Mouse (Mus musculus): ENCODE measurements around the gene Olfr612. TPM values are rescaled to one million over a fixed set of nuclear protein-coding genes. Genes with fewer than 3 reads are reported as not detected.
"Not testable (repeated sequence)": the region's sequence is repeated elsewhere in the genome, so short reads cannot be mapped to it uniquely, and the experiment has no call there.

Gene Olfr612
- not detected for total RNA-seq (2021)
- long read RNA-seq, experiment 1 = 0 reads
- long read RNA-seq, experiment 2 = 0 reads

DNA sequence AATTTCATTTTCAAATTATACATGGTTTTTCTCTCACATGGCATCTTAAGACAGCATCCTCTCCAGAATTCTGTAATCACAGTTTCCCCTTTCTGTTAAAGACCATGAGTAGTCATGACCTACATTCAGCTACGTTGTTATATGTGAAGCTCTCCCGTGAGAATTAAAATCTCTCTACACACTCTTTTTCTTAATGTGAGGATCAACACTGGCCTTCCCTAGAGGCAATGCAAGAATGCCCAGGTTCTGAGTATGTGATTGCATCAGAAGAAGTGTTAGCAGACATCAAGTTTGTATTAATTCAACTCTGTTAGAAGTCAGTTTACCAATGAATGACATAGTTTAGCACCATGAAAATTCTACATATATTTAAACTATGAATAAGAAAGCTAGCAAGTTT lies at the start of gene Olfr612:
Gene Olfr612, minus strand, starts transcription at position 101 of the 400 bp plus-strand sequence.
- DNase-seq = not testable (repeated sequence)

DNA sequence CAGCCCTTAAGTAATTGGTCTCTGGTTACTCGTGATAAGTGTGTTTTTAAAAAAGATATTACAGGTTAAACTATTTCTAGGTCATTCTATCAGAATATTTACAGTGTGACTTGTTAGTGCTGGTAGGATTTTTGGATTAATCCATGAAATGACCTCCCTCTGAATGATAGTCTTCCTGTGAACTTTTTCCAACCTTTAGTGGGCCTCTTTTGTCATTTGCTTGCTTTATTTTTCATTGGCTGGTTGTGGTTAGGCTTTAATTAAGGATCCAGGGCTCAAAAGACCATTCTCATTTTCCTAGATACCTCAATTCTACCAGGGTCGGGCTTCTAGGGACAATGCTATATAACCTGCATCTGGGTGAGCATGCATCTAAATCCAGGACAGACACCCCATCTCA lies 47.3 kb upstream of the Olfr612 start, which contains the start of gene Olfr618:
Gene Olfr618, plus strand, starts transcription at position 301 of the 400 bp plus-strand sequence.
- DNase-seq = no peak

DNA sequence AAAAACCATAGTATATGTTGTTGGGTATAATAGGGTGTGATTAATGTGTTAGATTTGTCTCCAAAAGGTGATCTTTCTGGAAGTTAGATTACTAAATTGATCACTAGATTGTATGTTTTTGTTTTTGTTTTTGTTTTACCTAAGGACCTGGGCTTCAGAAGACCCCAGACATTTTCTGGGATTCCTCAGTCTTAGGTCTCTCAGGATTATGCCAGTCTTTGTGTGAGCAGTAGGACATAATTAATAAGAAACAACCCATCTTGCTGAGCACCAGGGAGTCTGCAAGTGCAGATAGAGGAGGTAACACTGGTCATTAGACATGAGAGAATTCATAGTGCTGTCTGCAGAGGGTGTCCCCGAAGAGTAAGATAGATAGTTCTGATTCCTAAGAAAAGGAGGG lies 30.2 kb upstream of the Olfr612 start, which contains the start of gene Olfr617:
Gene Olfr617, plus strand, starts transcription at position 301 of the 400 bp plus-strand sequence.
- DNase-seq = no peak

DNA sequence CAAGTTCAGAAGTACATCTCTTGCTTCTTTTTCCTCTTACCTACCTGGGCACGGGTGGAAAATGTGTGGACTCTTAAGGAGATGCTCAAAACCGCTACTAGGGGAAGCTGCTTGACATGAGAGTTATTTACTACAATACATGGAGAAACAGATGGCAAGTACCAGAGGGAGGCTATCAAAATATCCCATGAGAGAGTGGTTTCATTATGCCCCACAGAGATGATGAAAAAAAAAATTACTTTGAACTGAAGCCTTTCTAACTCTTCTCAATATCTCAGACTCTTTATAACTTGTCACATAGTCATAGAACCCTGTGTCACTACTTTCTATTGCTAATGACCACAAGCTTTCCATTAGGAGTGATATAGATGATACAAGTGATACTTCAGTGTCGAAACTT lies 26.5 kb upstream of the Olfr612 start, which contains the start of gene Olfr616:
Gene Olfr616, minus strand, starts transcription at position 101 of the 400 bp plus-strand sequence.
- no peak for DNase-seq

DNA sequence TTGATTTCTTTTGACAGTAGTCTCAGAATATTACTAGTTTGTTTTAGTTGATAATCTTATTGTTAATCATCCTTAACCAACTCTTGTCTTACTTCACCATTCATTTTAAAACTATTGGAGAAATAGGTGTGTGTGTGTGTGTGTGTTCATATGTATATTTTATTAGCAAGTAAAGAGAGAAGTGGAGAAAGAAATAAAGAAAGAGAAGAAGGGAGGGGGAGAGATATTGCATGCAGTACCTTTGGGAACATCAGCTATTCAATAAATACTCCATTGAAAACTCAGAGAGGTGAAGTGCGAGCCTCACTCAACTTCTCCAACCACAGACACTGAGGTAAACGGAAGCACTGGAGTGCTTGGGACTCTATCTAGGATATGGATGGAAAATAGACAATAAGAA lies 13.3 kb upstream of the Olfr612 start, which contains the start of gene Olfr615:
Gene Olfr615, plus strand, starts transcription at position 301 of the 400 bp plus-strand sequence.
- DNase-seq = no peak

DNA sequence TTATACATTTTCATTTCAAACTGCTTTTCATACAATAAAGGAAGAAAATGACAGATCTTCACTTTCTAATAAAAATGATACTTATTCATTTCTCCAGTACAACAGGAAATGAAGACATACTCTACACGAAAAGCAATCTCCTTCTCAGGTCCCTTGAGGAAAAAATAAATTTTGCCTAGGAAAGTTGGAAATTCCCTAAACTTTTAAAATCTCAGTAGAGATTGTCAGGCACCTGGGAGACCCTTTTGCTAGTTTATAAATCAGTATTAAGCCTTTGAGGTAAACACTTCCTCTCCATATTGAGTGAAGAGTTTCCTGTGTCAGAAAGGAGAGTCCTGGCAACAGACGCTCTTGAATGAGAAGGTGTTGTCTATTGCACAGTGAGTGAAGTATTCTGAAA lies 5.3 kb upstream of the Olfr612 start, which contains the start of gene Olfr613:
Gene Olfr613, plus strand, starts transcription at position 301 of the 400 bp plus-strand sequence.
- no peak for DNase-seq

DNA sequence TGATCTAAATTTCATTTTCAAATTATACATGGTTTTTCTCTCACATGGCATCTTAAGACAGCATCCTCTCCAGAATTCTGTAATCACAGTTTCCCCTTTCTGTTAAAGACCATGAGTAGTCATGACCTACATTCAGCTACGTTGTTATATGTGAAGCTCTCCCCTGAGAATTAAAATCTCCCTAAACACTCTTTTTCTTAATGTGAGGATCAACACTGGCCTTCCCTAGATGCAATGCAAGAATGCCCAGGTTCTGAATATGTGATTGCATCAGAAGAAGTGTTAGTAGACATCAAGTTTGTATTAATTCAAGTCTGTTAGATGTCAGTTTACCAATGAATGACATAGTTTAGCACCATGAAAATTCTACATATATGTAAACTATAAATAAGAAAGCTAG lies 21.8 kb downstream of the Olfr612 start, which contains the start of gene Olfr611:
Gene Olfr611, minus strand, starts transcription at position 101 of the 400 bp plus-strand sequence.
- DNase-seq = not testable (repeated sequence)

DNA sequence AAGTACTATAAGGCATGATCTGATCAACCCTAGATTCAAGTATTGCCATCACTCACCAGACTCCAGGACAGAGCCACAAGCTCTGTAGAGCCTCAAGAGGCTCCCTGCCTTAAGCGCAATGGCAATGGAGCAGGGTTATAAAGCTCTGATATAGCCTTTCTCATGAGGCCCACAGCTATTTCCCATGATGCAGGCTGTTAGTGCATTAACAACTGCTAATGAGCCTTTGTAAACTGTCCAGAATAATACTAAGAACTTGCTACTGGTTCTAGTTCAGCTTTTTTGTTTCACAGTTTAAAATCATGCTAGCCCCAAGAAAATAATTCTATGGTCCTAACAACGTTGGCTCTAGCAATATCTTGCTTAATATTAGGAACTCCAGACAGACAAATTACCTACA lies 30.5 kb downstream of the Olfr612 start, which contains the start of gene Olfr610:
Gene Olfr610, minus strand, starts transcription at position 101 of the 400 bp plus-strand sequence.
- no peak for DNase-seq

DNA sequence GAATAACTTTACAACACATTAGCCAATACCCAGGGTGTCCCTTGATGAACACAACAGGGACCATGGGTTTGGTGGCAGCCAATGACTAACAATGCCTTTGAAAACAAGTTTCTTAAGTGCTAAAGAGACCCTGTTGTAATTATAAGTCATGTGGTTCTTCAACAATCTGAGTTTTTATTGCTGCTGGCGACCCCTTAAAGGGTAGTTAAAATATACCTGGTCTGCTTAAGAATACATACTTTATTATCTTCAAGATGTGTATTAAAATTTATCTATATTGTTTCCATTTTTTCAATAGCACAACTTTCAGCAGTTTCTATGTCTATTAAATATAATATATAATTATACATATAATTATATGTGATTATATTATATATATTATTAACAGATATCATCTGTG lies 44.6 kb downstream of the Olfr612 start, which contains the start of gene Olfr609:
Gene Olfr609, minus strand, starts transcription at position 101 of the 400 bp plus-strand sequence.
- DNase-seq = no peak

Small RNA genes lying within 50 kb of the gene (microRNA-seq; reads per million reads assigned to microRNA genes)
- gene Gm26506 = 0 reads per million in 2 experiments

Other genes with a start within 250 kb of the Olfr612 start
- not detected for gene Olfr596, start 237.1 kb downstream of the Olfr612 start, total RNA-seq (2021)
- not detected for gene Olfr597, start 226.4 kb downstream of the Olfr612 start, total RNA-seq (2021)
- gene Olfr598, start 219.1 kb downstream of the Olfr612 start, total RNA-seq (2021) = not detected
- gene Olfr599, start 206.8 kb downstream of the Olfr612 start, total RNA-seq (2021) = not detected
- not detected for gene Olfr600, start 193.0 kb downstream of the Olfr612 start, total RNA-seq (2021)
- not detected for gene Olfr601, start 180.1 kb downstream of the Olfr612 start, total RNA-seq (2021)
- not detected for gene Olfr603, start 156.5 kb downstream of the Olfr612 start, total RNA-seq (2021)
- gene Usp17lc, start 127.6 kb downstream of the Olfr612 start, total RNA-seq (2021) = not detected
- not detected for gene Olfr605, start 97.3 kb downstream of the Olfr612 start, total RNA-seq (2021)
- gene Olfr606, start 93.7 kb downstream of the Olfr612 start, total RNA-seq (2021) = not detected
- gene Olfr607, start 78.6 kb downstream of the Olfr612 start, total RNA-seq (2021) = not detected
- not detected for gene Olfr608, start 72.8 kb downstream of the Olfr612 start, total RNA-seq (2021)
- not detected for gene Olfr609, start 44.7 kb downstream of the Olfr612 start, total RNA-seq (2021)
- not detected for gene Olfr610, start 30.6 kb downstream of the Olfr612 start, total RNA-seq (2021)
- not detected for gene Olfr611, start 21.9 kb downstream of the Olfr612 start, total RNA-seq (2021)
- gene Olfr613, start 5.4 kb upstream of the Olfr612 start, total RNA-seq (2021) = not detected
- not detected for gene Olfr615, start 13.4 kb upstream of the Olfr612 start, total RNA-seq (2021)
- not detected for gene Olfr616, start 26.4 kb upstream of the Olfr612 start, total RNA-seq (2021)
- not detected for gene Olfr617, start 30.3 kb upstream of the Olfr612 start, total RNA-seq (2021)
- gene Olfr618, start 47.4 kb upstream of the Olfr612 start, total RNA-seq (2021) = not detected
- gene Olfr619, start 57.9 kb upstream of the Olfr612 start, total RNA-seq (2021) = not detected
- gene Olfr620, start 69.8 kb upstream of the Olfr612 start, total RNA-seq (2021) = not detected
- gene Olfr622, start 100.0 kb upstream of the Olfr612 start, total RNA-seq (2021) = not detected
- not detected for gene Olfr623, start 121.0 kb upstream of the Olfr612 start, total RNA-seq (2021)
- not detected for gene Olfr624, start 128.5 kb upstream of the Olfr612 start, total RNA-seq (2021)
- not detected for gene Olfr625-ps1, start 140.0 kb upstream of the Olfr612 start, total RNA-seq (2021)
- not detected for gene Olfr243, start 172.0 kb upstream of the Olfr612 start, total RNA-seq (2021)
- gene Olfr628, start 187.7 kb upstream of the Olfr612 start, total RNA-seq (2021) = not detected
- gene Olfr629, start 202.2 kb upstream of the Olfr612 start, total RNA-seq (2021) = not detected
- gene Olfr630, start 214.6 kb upstream of the Olfr612 start, total RNA-seq (2021) = not detected
- gene Olfr69, start 228.9 kb upstream of the Olfr612 start, total RNA-seq (2021) = not detected
- gene Olfr68, start 237.0 kb upstream of the Olfr612 start, total RNA-seq (2021) = not detected
- not detected for gene Olfr67, start 249.1 kb upstream of the Olfr612 start, total RNA-seq (2021)

Data from gastrocnemius, postnatal 10 days (tissue).